Mouse (Mus musculus): ENCODE results near the gene Ppp1r3a. TPM values are rescaled to one million over a fixed set of nuclear protein-coding genes. Genes with fewer than 3 reads are reported as not detected.

Ppp1r3a gene
- 0.35 and 0.56 TPM in 2 replicates for polyA plus RNA-seq (2015; fragmentation: Nextera tagmentation; extraction: Ambion mirVana)

- Histone ChIP-seq H3K4me1 (no peaks in the 10 kb centered on the region), H3K4me2 (replicated peaks) (no peak within 1 kb of the TSS), H3K4me3 (replicated peaks) (no peak within 1 kb of the TSS), H3K9ac (no peak within 1 kb of the TSS), H3K36me3 (no peaks in the 10 kb centered on the region), H3K27me3 (no peaks in the 10 kb centered on the region), H3K9me3 (replicated peaks) (no peaks in the 10 kb centered on the region), H3K27ac (replicated peaks) (no peak within 1 kb of the TSS)
- no peak for ATAC-seq (ENCODE audit: insufficient number of reproducible peaks, low FRiP score, low TSS enrichment, low read depth)
- WGBS = 81% methylated on average over 7 of the region's 7 CpGs
Observed at GRCm38 (mm10) chr6:14754901-14755591, at the start of gene Ppp1r3a. Ppp1r3a (minus strand) TSS chr6:14755274.

GRCm38 (mm10) chr6:14787157-14787938, 32.3 kb upstream of the Ppp1r3a start:
- no peaks in the 10 kb centered on the region for H3K36me3 ChIP-seq
- no peak overlapping the region for H3K4me3 ChIP-seq (replicated peaks)
- H3K9me3 ChIP-seq (replicated peaks) = no peaks in the 10 kb centered on the region
- H3K27me3 ChIP-seq = no peaks in the 10 kb centered on the region
- WGBS = 91% methylated on average over 1 of the region's 1 CpGs
- H3K4me1 ChIP-seq = no peaks in the 10 kb centered on the region
- H3K9ac ChIP-seq = no peak overlapping the region
- H3K27ac ChIP-seq (replicated peaks) = no peak overlapping the region
- H3K4me2 ChIP-seq (replicated peaks) = no peak overlapping the region
- no peak for ATAC-seq (ENCODE audit: insufficient number of reproducible peaks, low FRiP score, low TSS enrichment, low read depth)

- Histone ChIP-seq H3K4me1 (no peaks in the 10 kb centered on the region), H3K27ac (replicated peaks) (no peak overlapping the region), H3K36me3 (no peaks in the 10 kb centered on the region), H3K4me2 (replicated peaks) (no peak overlapping the region), H3K9ac (no peak overlapping the region), H3K4me3 (replicated peaks) (no peak overlapping the region), H3K9me3 (replicated peaks) (no peaks in the 10 kb centered on the region), H3K27me3 (no peaks in the 10 kb centered on the region)
- WGBS = 91% methylated on average over 4 of the region's 4 CpGs
- ATAC-seq (ENCODE audit: insufficient number of reproducible peaks, low FRiP score, low TSS enrichment, low read depth) = no peak
Observed at GRCm38 (mm10) chr6:14777920-14778319, 22.8 kb upstream of the Ppp1r3a start.

GRCm38 (mm10) chr6:14771717-14772116, 16.6 kb upstream of the Ppp1r3a start:
- H3K9ac ChIP-seq = no peak overlapping the region
- no peak for ATAC-seq (ENCODE audit: insufficient number of reproducible peaks, low FRiP score, low TSS enrichment, low read depth)
- H3K27ac ChIP-seq (replicated peaks) = no peak overlapping the region
- H3K9me3 ChIP-seq (replicated peaks) = no peaks in the 10 kb centered on the region
- H3K27me3 ChIP-seq = no peaks in the 10 kb centered on the region
- WGBS = 77% methylated on average over 2 of the region's 2 CpGs
- H3K4me2 ChIP-seq (replicated peaks) = no peak overlapping the region
- H3K4me1 ChIP-seq = no peaks in the 10 kb centered on the region
- H3K4me3 ChIP-seq (replicated peaks) = no peak overlapping the region
- H3K36me3 ChIP-seq = no peaks in the 10 kb centered on the region

- H3K4me3 ChIP-seq (replicated peaks) = no peak overlapping the region
- H3K9me3 ChIP-seq (replicated peaks) = no peaks in the 10 kb centered on the region
- H3K27ac ChIP-seq (replicated peaks) = no peak overlapping the region
- no peak overlapping the region for H3K4me2 ChIP-seq (replicated peaks)
- H3K9ac ChIP-seq = no peak overlapping the region
- ATAC-seq (ENCODE audit: insufficient number of reproducible peaks, low FRiP score, low TSS enrichment, low read depth) = no peak
- WGBS = 63% methylated on average over 3 of the region's 3 CpGs
- no peaks in the 10 kb centered on the region for H3K27me3 ChIP-seq
- no peaks in the 10 kb centered on the region for H3K4me1 ChIP-seq
- H3K36me3 ChIP-seq = no peaks in the 10 kb centered on the region
Observed at GRCm38 (mm10) chr6:14757486-14757885, 2.4 kb upstream of the Ppp1r3a start.

GRCm38 (mm10) chr6:14753512-14753911, 1.6 kb downstream of the Ppp1r3a start:
- H3K9me3 ChIP-seq (replicated peaks) = no peaks in the 10 kb centered on the region
- H3K4me1 ChIP-seq = no peaks in the 10 kb centered on the region
- H3K36me3 ChIP-seq = no peaks in the 10 kb centered on the region
- H3K27me3 ChIP-seq = no peaks in the 10 kb centered on the region
- no peak overlapping the region for H3K4me2 ChIP-seq (replicated peaks)
- ATAC-seq (ENCODE audit: insufficient number of reproducible peaks, low FRiP score, low TSS enrichment, low read depth) = no peak
- WGBS = 78% methylated on average over 4 of the region's 4 CpGs
- no peak overlapping the region for H3K9ac ChIP-seq
- H3K27ac ChIP-seq (replicated peaks) = no peak overlapping the region
- H3K4me3 ChIP-seq (replicated peaks) = no peak overlapping the region

- Histone ChIP-seq H3K27ac (replicated peaks) (no peak overlapping the region), H3K9me3 (replicated peaks) (no peaks in the 10 kb centered on the region), H3K27me3 (no peaks in the 10 kb centered on the region), H3K4me2 (replicated peaks) (no peak overlapping the region), H3K4me1 (no peaks in the 10 kb centered on the region), H3K36me3 (no peaks in the 10 kb centered on the region), H3K9ac (no peak overlapping the region), H3K4me3 (replicated peaks) (no peak overlapping the region)
- ATAC-seq (ENCODE audit: insufficient number of reproducible peaks, low FRiP score, low TSS enrichment, low read depth) = no peak
- WGBS = 20% methylated on average over 1 of the region's 1 CpGs
Observed at GRCm38 (mm10) chr6:14752211-14752610, 2.9 kb downstream of the Ppp1r3a start.

- no peaks in the 10 kb centered on the region for H3K27me3 ChIP-seq
- ATAC-seq (ENCODE audit: insufficient number of reproducible peaks, low FRiP score, low TSS enrichment, low read depth) = no peak
- H3K4me1 ChIP-seq = no peaks in the 10 kb centered on the region
- 45% methylated on average over 2 of the region's 2 CpGs for WGBS
- no peak overlapping the region for H3K9ac ChIP-seq
- no peaks in the 10 kb centered on the region for H3K9me3 ChIP-seq (replicated peaks)
- no peaks in the 10 kb centered on the region for H3K36me3 ChIP-seq
- H3K27ac ChIP-seq (replicated peaks) = no peak overlapping the region
- H3K4me3 ChIP-seq (replicated peaks) = no peak overlapping the region
- no peak overlapping the region for H3K4me2 ChIP-seq (replicated peaks)
Observed at GRCm38 (mm10) chr6:14747000-14747399, 8.1 kb downstream of the Ppp1r3a start.

GRCm38 (mm10) chr6:14736017-14736416, 19.1 kb downstream of the Ppp1r3a start:
- Histone ChIP-seq H3K4me3 (replicated peaks) (no peak overlapping the region), H3K27ac (replicated peaks) (no peak overlapping the region), H3K36me3 (no peaks in the 10 kb centered on the region), H3K4me2 (replicated peaks) (no peak overlapping the region), H3K27me3 (no peaks in the 10 kb centered on the region), H3K9me3 (replicated peaks) (no peaks in the 10 kb centered on the region), H3K4me1 (no peaks in the 10 kb centered on the region), H3K9ac (no peak overlapping the region)
- WGBS = 92% methylated on average over 2 of the region's 2 CpGs
- ATAC-seq (ENCODE audit: insufficient number of reproducible peaks, low FRiP score, low TSS enrichment, low read depth) = no peak

GRCm38 (mm10) chr6:14731011-14731410, 24.1 kb downstream of the Ppp1r3a start:
- H3K4me3 ChIP-seq (replicated peaks) = no peak overlapping the region
- no peak overlapping the region for H3K27ac ChIP-seq (replicated peaks)
- ATAC-seq (ENCODE audit: insufficient number of reproducible peaks, low FRiP score, low TSS enrichment, low read depth) = no peak
- H3K36me3 ChIP-seq = no peaks in the 10 kb centered on the region
- H3K4me2 ChIP-seq (replicated peaks) = no peak overlapping the region
- no peaks in the 10 kb centered on the region for H3K4me1 ChIP-seq
- H3K27me3 ChIP-seq = no peaks in the 10 kb centered on the region
- no peak overlapping the region for H3K9ac ChIP-seq
- H3K9me3 ChIP-seq (replicated peaks) = no peaks in the 10 kb centered on the region
- WGBS = 72% methylated on average over 5 of the region's 5 CpGs

GRCm38 (mm10) chr6:14720772-14721414, 34.2 kb downstream of the Ppp1r3a start:
- WGBS = 76% methylated on average over 4 of the region's 4 CpGs
- no peak overlapping the region for H3K9ac ChIP-seq

More at GRCm38 (mm10) chr6:14720772-14721414, 34.2 kb downstream of the Ppp1r3a start:
- no peak overlapping the region for H3K27ac ChIP-seq (replicated peaks)
- H3K27me3 ChIP-seq = no peaks in the 10 kb centered on the region
- H3K4me2 ChIP-seq (replicated peaks) = no peak overlapping the region
- no peaks in the 10 kb centered on the region for H3K9me3 ChIP-seq (replicated peaks)
- ATAC-seq (ENCODE audit: insufficient number of reproducible peaks, low FRiP score, low TSS enrichment, low read depth) = no peak
- no peaks in the 10 kb centered on the region for H3K4me1 ChIP-seq
- no peak overlapping the region for H3K4me3 ChIP-seq (replicated peaks)
- H3K36me3 ChIP-seq = no peaks in the 10 kb centered on the region
